Mouse (Mus musculus) stomach, adult 2 months (tissue): ENCODE data around the gene Rad18. TPM values are rescaled to one million over a fixed set of nuclear protein-coding genes. Genes with fewer than 3 reads are reported as not detected.

Experiments
- polyA plus RNA-seq: library from polyadenylated mRNA; depleted of rRNA; stranded (reverse); fragments of >200 nt; gene quantifications from 2 replicates; pipeline ENCODE4 v1.2.3, GENCODE M21; 2012; rRNA removed

Gene Rad18
- 0.22 and 0.37 TPM in 2 replicates for polyA plus RNA-seq

DNA sequence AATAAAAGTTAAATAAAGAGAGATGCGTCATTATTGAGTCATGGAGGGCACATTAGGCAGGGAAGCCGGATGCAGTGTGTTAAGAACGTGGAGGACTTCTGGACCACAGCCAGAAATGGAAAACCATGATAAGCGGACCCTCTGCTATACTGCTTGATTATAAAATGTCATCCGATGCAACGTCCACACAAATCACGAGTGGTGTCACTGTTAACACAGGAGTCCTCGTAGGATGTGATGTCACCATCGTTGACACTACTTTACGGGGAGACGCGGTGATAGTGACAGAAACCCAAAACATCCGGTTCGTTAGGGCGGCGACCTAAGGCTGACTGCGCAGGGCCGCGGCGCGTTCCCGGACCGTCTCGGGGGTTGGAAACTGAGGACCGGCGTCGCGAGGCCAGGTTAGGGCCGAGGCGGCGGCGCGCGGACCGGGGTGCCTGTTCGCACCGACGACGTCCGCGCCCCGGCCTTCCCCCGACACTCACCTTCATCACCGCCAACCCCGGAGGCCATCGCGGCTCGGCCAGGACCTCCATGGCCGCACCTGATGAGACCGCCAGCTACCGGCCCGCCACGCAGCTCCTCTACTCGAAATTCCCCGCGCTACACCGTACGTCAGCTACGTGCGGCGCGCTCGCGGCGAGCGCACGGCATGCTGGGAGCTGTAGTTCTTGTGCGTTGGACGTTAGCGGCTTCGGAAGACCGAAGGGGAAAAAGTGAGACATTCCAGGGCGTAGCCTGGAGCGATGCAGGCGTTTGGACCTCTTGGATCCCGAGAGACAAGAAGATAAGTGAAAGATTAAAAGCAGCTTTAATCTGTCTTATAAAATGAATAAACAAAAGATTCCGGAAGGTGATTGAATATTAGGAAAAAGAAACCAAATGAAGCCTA lies at the start of gene Rad18:
TSS of gene Rad18 (minus strand) at position 631 of the 895 bp plus-strand sequence.

Other genes starting within 250 kb of the Rad18 start
- gene Cav3, start 237.2 kb downstream of the Rad18 start, polyA plus RNA-seq, result 9.8 and 13.5 TPM in 2 replicates
- gene Oxtr, start 206.7 kb downstream of the Rad18 start, polyA plus RNA-seq, result 0.15 TPM in 2 replicates